Mouse (Mus musculus) forebrain, embryonic 15.5 days (tissue): ENCODE data around the gene Mrrf. TPM values are rescaled to one million over a fixed set of nuclear protein-coding genes. Genes with fewer than 3 reads are reported as not detected.

ENCODE experiments used
- ATAC-seq: fragments of 200-750 bp; cut with Nextera tagmentation; replicated peaks from 2 replicates; pipeline ENCODE4 v1.8.0; 2017; ENCODE audit warnings: mild to moderate bottlenecking, moderate TSS enrichment, moderate library complexity
- H3K27ac ChIP-seq: fragments of 300-500 bp; sonication (generic); replicated peaks from 2 replicates; pipeline ENCODE4 v1.5.1; 2015; ENCODE audit warnings: mild to moderate bottlenecking, inconsistent platforms
- H3K27me3 ChIP-seq: fragments of 300-500 bp; sonication (generic); 2 replicates; pipeline ENCODE4 v1.6.1; 2015; ENCODE audit warnings: inconsistent platforms
- H3K36me3 ChIP-seq: fragments of 300-500 bp; sonication (generic); 2 replicates; pipeline ENCODE4 v1.6.1; 2015; ENCODE audit warnings: mild to moderate bottlenecking, inconsistent platforms
- H3K4me1 ChIP-seq: fragments of 300-500 bp; sonication (generic); 2 replicates; pipeline ENCODE4 v1.6.1; 2015; ENCODE audit warnings: inconsistent platforms
- H3K4me2 ChIP-seq: fragments of 300-500 bp; sonication (generic); replicated peaks from 2 replicates; pipeline ENCODE4 v1.6.1; 2015; ENCODE audit warnings: mild to moderate bottlenecking, inconsistent platforms
- H3K4me3 ChIP-seq: fragments of 300-500 bp; sonication (generic); 2 replicates; pipeline ENCODE4 v1.5.1; 2015; ENCODE audit warnings: mild to moderate bottlenecking, inconsistent platforms
- H3K9ac ChIP-seq: fragments of 300-500 bp; sonication (generic); replicated peaks from 2 replicates; pipeline ENCODE4 v1.6.1; 2015; ENCODE audit warnings: mild to moderate bottlenecking, inconsistent platforms
- H3K9me3 ChIP-seq: fragments of 300-500 bp; sonication (generic); 2 replicates; pipeline ENCODE4 v1.6.1; 2016; ENCODE audit warnings: inconsistent platforms
- WGBS: fragments of 180-500 bp; shearing (Covaris S2); methylation state at CpG from one replicate; pipeline ENCODE4 v1.1.7; 2015; ENCODE audit warnings: mixed read lengths; 5-methylcytosine and 5-hydroxymethylcytosine counted together
- polyA plus RNA-seq: library from polyadenylated mRNA; unstranded; fragments of >200 nt; fragmentation: Nextera tagmentation; extraction: Ambion mirVana; gene quantifications from 2 replicates; pipeline ENCODE4 v1.2.1, GENCODE M21; 2015

Gene Mrrf
- polyA plus RNA-seq, 1 experiment from 2014 or later: 24.1 TPM

GRCm38 (mm10) chr2:36220106-36220505 lies 83.9 kb downstream of the Mrrf start:
- Histone ChIP-seq H3K27me3 (no peaks in the 10 kb centered on the region), H3K9me3 (no peaks in the 10 kb centered on the region), H3K27ac (no peak overlapping the region), H3K9ac (no peak overlapping the region), H3K4me3 (no peak overlapping the region), H3K4me2 (no peak overlapping the region), H3K4me1 (no peaks in the 10 kb centered on the region), H3K36me3 (no peaks in the 10 kb centered on the region)
- ATAC-seq: no peak
- WGBS: 89% methylated on average over 8 of the region's 8 CpGs

GRCm38 (mm10) chr2:36220891-36221290 lies 84.7 kb downstream of the Mrrf start:
- no peak overlapping the region for H3K4me3 ChIP-seq
- no peaks in the 10 kb centered on the region for H3K9me3 ChIP-seq
- ATAC-seq: no peak
- no peak overlapping the region for H3K4me2 ChIP-seq
- H3K4me1 ChIP-seq: no peaks in the 10 kb centered on the region
- H3K36me3 ChIP-seq: no peaks in the 10 kb centered on the region
- 68% methylated on average over 4 of the region's 4 CpGs for WGBS
- no peak overlapping the region for H3K9ac ChIP-seq
- no peak overlapping the region for H3K27ac ChIP-seq
- H3K27me3 ChIP-seq: no peaks in the 10 kb centered on the region

- Histone ChIP-seq H3K9me3 (no peaks in the 10 kb centered on the region), H3K4me3 (no peak overlapping the region), H3K36me3 (no peaks in the 10 kb centered on the region), H3K4me2 (no peak overlapping the region), H3K9ac (no peak overlapping the region), H3K4me1 (no peaks in the 10 kb centered on the region), H3K27ac (no peak overlapping the region), H3K27me3 (no peaks in the 10 kb centered on the region)
- WGBS: 59% methylated on average over 7 of the region's 7 CpGs
- no peak for ATAC-seq
These were observed 86.1 kb downstream of the Mrrf start for GRCm38 (mm10) chr2:36222168-36222848.

GRCm38 (mm10) chr2:36223436-36223835 lies 87.2 kb downstream of the Mrrf start:
- no peaks in the 10 kb centered on the region for H3K4me1 ChIP-seq
- H3K27me3 ChIP-seq: no peaks in the 10 kb centered on the region
- H3K9ac ChIP-seq: no peak overlapping the region
- H3K36me3 ChIP-seq: no peaks in the 10 kb centered on the region
- H3K4me3 ChIP-seq: no peak overlapping the region
- H3K4me2 ChIP-seq: no peak overlapping the region
- no peak overlapping the region for H3K27ac ChIP-seq
- no peaks in the 10 kb centered on the region for H3K9me3 ChIP-seq
- no peak for ATAC-seq

- ATAC-seq: no peak
- Histone ChIP-seq H3K4me2 (no peak overlapping the region), H3K9me3 (no peaks in the 10 kb centered on the region), H3K9ac (no peak overlapping the region), H3K4me3 (no peak overlapping the region), H3K27me3 (no peaks in the 10 kb centered on the region), H3K4me1 (no peaks in the 10 kb centered on the region), H3K27ac (no peak overlapping the region), H3K36me3 (no peaks in the 10 kb centered on the region)
- 86% methylated on average over 7 of the region's 7 CpGs for WGBS
These were observed 88.0 kb downstream of the Mrrf start for GRCm38 (mm10) chr2:36224153-36224552.

- H3K4me2 ChIP-seq: no peak overlapping the region
- H3K27ac ChIP-seq: no peak overlapping the region
- no peaks in the 10 kb centered on the region for H3K4me1 ChIP-seq
- H3K36me3 ChIP-seq: no peaks in the 10 kb centered on the region
- no peaks in the 10 kb centered on the region for H3K9me3 ChIP-seq
- H3K9ac ChIP-seq: no peak overlapping the region
- ATAC-seq: no peak
- H3K27me3 ChIP-seq: no peaks in the 10 kb centered on the region
- no peak overlapping the region for H3K4me3 ChIP-seq
- WGBS: 35% methylated on average over 2 of the region's 2 CpGs
These were observed 88.4 kb downstream of the Mrrf start for GRCm38 (mm10) chr2:36224599-36224998.

GRCm38 (mm10) chr2:36230366-36230765 lies 94.2 kb downstream of the Mrrf start, which contains the start of gene Ptgs1:
Gene Ptgs1 (plus strand): TSS chr2:36230426.
- Histone ChIP-seq H3K27me3 (peaks cover 3% of the 10 kb centered on the region; the same call in 1 of the 2 replicates), H3K4me2 (peak within 1 kb of the TSS; percentile 50), H3K4me3 (peak within 1 kb of the TSS; percentile 30), H3K36me3 (no peaks in the 10 kb centered on the region), H3K9me3 (no peaks in the 10 kb centered on the region), H3K4me1 (peaks cover 10% of the 10 kb centered on the region), H3K9ac (peak within 1 kb of the TSS; percentile 32; the same call in 1 of the 2 replicates), H3K27ac (no peak within 1 kb of the TSS)
- under 1% methylated on average over 18 of the region's 18 CpGs for WGBS
- 0 out of 2 replicates have a peak, but pooled peaks have one; percentile 41 for ATAC-seq

- ATAC-seq: no peak
- peak overlapping the region; percentile 50 for H3K4me2 ChIP-seq
- 55% methylated on average over 7 of the region's 10 CpGs for WGBS
- H3K9me3 ChIP-seq: no peaks in the 10 kb centered on the region
- peaks cover 3% of the 10 kb centered on the region; the same call in 1 of the 2 replicates for H3K27me3 ChIP-seq
- peaks cover 13% of the 10 kb centered on the region for H3K4me1 ChIP-seq
- H3K36me3 ChIP-seq: no peaks in the 10 kb centered on the region
- peak overlapping the region; percentile 30 for H3K4me3 ChIP-seq
- H3K27ac ChIP-seq: no peak overlapping the region
- peak overlapping the region; percentile 32; the same call in 1 of the 2 replicates for H3K9ac ChIP-seq
These were observed 94.8 kb downstream of the Mrrf start for GRCm38 (mm10) chr2:36230967-36231366.

- no peak overlapping the region for H3K27ac ChIP-seq
- peaks cover 3% of the 10 kb centered on the region; the same call in 1 of the 2 replicates for H3K27me3 ChIP-seq
- no peak overlapping the region for H3K4me2 ChIP-seq
- no peak overlapping the region for H3K9ac ChIP-seq
- H3K9me3 ChIP-seq: no peaks in the 10 kb centered on the region
- no peak for ATAC-seq
- no peaks in the 10 kb centered on the region for H3K36me3 ChIP-seq
- WGBS: 71% methylated on average over 7 of the region's 7 CpGs
- peaks cover 13% of the 10 kb centered on the region for H3K4me1 ChIP-seq
- H3K4me3 ChIP-seq: no peak overlapping the region
These were observed 98.6 kb downstream of the Mrrf start for GRCm38 (mm10) chr2:36234526-36235368.

- no peak for ATAC-seq
- H3K27ac ChIP-seq: no peak overlapping the region
- 24% methylated on average over 4 of the region's 4 CpGs for WGBS
These were observed 99.7 kb downstream of the Mrrf start for GRCm38 (mm10) chr2:36235917-36236316.

GRCm38 (mm10) chr2:36236889-36237288 lies 100.7 kb downstream of the Mrrf start:
- ATAC-seq: no peak
- Histone ChIP-seq H3K27me3 (no peaks in the 10 kb centered on the region), H3K4me3 (no peak overlapping the region), H3K9me3 (no peaks in the 10 kb centered on the region), H3K36me3 (no peaks in the 10 kb centered on the region), H3K4me2 (no peak overlapping the region), H3K4me1 (0 out of 2 replicates have a peak, but pooled peaks cover 4% of the 10 kb centered on the region), H3K9ac (no peak overlapping the region), H3K27ac (no peak overlapping the region)
- WGBS: 90% methylated on average over 5 of the region's 5 CpGs

More at GRCm38 (mm10) chr2:36235917-36236316, 99.7 kb downstream of the Mrrf start:
- Histone ChIP-seq H3K4me3 (no peak overlapping the region), H3K27me3 (peaks cover 3% of the 10 kb centered on the region; the same call in 1 of the 2 replicates), H3K36me3 (no peaks in the 10 kb centered on the region), H3K9ac (no peak overlapping the region), H3K4me1 (0 out of 2 replicates have a peak, but pooled peaks cover 4% of the 10 kb centered on the region), H3K9me3 (no peaks in the 10 kb centered on the region), H3K4me2 (no peak overlapping the region)

GRCm38 (mm10) chr2:36237557-36237956 lies 101.4 kb downstream of the Mrrf start:
- H3K27me3 ChIP-seq: no peaks in the 10 kb centered on the region
- WGBS: 89% methylated on average over 6 of the region's 6 CpGs

More at GRCm38 (mm10) chr2:36237557-36237956, 101.4 kb downstream of the Mrrf start:
- H3K27ac ChIP-seq: no peak overlapping the region
- no peaks in the 10 kb centered on the region for H3K9me3 ChIP-seq
- no peak for ATAC-seq
- H3K36me3 ChIP-seq: no peaks in the 10 kb centered on the region
- H3K9ac ChIP-seq: no peak overlapping the region
- H3K4me2 ChIP-seq: no peak overlapping the region
- no peak overlapping the region for H3K4me3 ChIP-seq
- 0 out of 2 replicates have a peak, but pooled peaks cover 4% of the 10 kb centered on the region for H3K4me1 ChIP-seq
